Mouse (Mus musculus): ENCODE results near the gene Ccdc85c. TPM values are rescaled to one million over a fixed set of nuclear protein-coding genes. Genes with fewer than 3 reads are reported as not detected.

Ccdc85c gene
- polyA plus RNA-seq, 1 experiment, result 6.6 TPM

- Histone ChIP-seq H3K27me3 (ENCODE audit: control insufficient read depth, insufficient read depth, insufficient read length) (no peaks in the 10 kb centered on the region), H3ac (ENCODE audit: control insufficient read depth, insufficient read length) (no peak overlapping the region), H3K79me2 (ENCODE audit: control insufficient read depth, insufficient read depth) (peaks cover 92% of the 10 kb centered on the region), H3K4me2 (ENCODE audit: low read depth) (no peak overlapping the region), H3K36me3 (ENCODE audit: control insufficient read depth, insufficient read depth) (no peaks in the 10 kb centered on the region), H3K4me3 (no peak overlapping the region)
- no peak for TF ChIP-seq POLR2AphosphoS2 (IDR thresholded peaks at IDR 0.05; ENCODE audit: insufficient read length, low read depth)
- TF ChIP-seq E2F4 (IDR thresholded peaks at IDR 0.05; ENCODE audit: insufficient read depth), result no peak
- TF ChIP-seq SRF (IDR thresholded peaks at IDR 0.05; ENCODE audit: control insufficient read depth, insufficient read length, low read depth), result no peak
- no peak for TF ChIP-seq USF1 (IDR thresholded peaks at IDR 0.05; ENCODE audit: low read depth)
- TF ChIP-seq POLR2A (IDR thresholded peaks at IDR 0.05; ENCODE audit: insufficient read length, low read depth), result no peak
- no peak for TF ChIP-seq TCF3 (IDR thresholded peaks at IDR 0.05; ENCODE audit: insufficient read length, low read depth)
- no peak for TF ChIP-seq MYOD1 (IDR thresholded peaks at IDR 0.05; ENCODE audit: control insufficient read depth in 1 of 3, insufficient read length in 2 of 3, low read depth in 2 of 3)
- TF ChIP-seq TCF12 (IDR thresholded peaks at IDR 0.05; ENCODE audit: insufficient read depth, poor library complexity, severe bottlenecking), result no peak
- no peak for TF ChIP-seq CEBPB (IDR thresholded peaks at IDR 0.05; ENCODE audit: insufficient read depth, poor library complexity, severe bottlenecking)
- TF ChIP-seq REST (IDR thresholded peaks at IDR 0.05; ENCODE audit: insufficient read depth, insufficient read length), result no peak
- no peak for TF ChIP-seq MAX (IDR thresholded peaks at IDR 0.05; ENCODE audit: low read depth)
- no peak for TF ChIP-seq MYOG (IDR thresholded peaks at IDR 0.05; ENCODE audit: control insufficient read depth in 1 of 3, insufficient read depth in 1 of 3, insufficient read length in 2 of 3, low read depth in 2 of 3)
Measured at GRCm38 (mm10) chr12:108171336-108171735, 103.9 kb downstream of the Ccdc85c start.

- Histone ChIP-seq H3K4me2 (ENCODE audit: low read depth) (no peak overlapping the region), H3K4me3 (no peak overlapping the region), H3K79me2 (ENCODE audit: control insufficient read depth, insufficient read depth) (peaks cover 92% of the 10 kb centered on the region), H3K27me3 (ENCODE audit: control insufficient read depth, insufficient read depth, insufficient read length) (no peaks in the 10 kb centered on the region), H3ac (ENCODE audit: control insufficient read depth, insufficient read length) (no peak overlapping the region), H3K36me3 (ENCODE audit: control insufficient read depth, insufficient read depth) (no peaks in the 10 kb centered on the region)
- TF ChIP-seq POLR2A (IDR thresholded peaks at IDR 0.05; ENCODE audit: insufficient read length, low read depth) (no peak), REST (IDR thresholded peaks at IDR 0.05; ENCODE audit: insufficient read depth, insufficient read length) (no peak), TCF12 (IDR thresholded peaks at IDR 0.05; ENCODE audit: insufficient read depth, poor library complexity, severe bottlenecking) (no peak), MAX (IDR thresholded peaks at IDR 0.05; ENCODE audit: low read depth) (no peak), E2F4 (IDR thresholded peaks at IDR 0.05; ENCODE audit: insufficient read depth) (no peak), SRF (IDR thresholded peaks at IDR 0.05; ENCODE audit: control insufficient read depth, insufficient read length, low read depth) (no peak), MYOG (IDR thresholded peaks at IDR 0.05; ENCODE audit: control insufficient read depth in 1 of 3, insufficient read depth in 1 of 3, insufficient read length in 2 of 3, low read depth in 2 of 3) (no peak), CEBPB (IDR thresholded peaks at IDR 0.05; ENCODE audit: insufficient read depth, poor library complexity, severe bottlenecking) (no peak), MYOD1 (IDR thresholded peaks at IDR 0.05; ENCODE audit: control insufficient read depth in 1 of 3, insufficient read length in 2 of 3, low read depth in 2 of 3) (no peak), TCF3 (IDR thresholded peaks at IDR 0.05; ENCODE audit: insufficient read length, low read depth) (no peak), POLR2AphosphoS2 (IDR thresholded peaks at IDR 0.05; ENCODE audit: insufficient read length, low read depth) (no peak), USF1 (IDR thresholded peaks at IDR 0.05; ENCODE audit: low read depth) (no peak)
Measured at GRCm38 (mm10) chr12:108170467-108170866, 104.8 kb downstream of the Ccdc85c start.

GRCm38 (mm10) chr12:108168909-108169308 is 106.3 kb downstream of the Ccdc85c start:
- no peak overlapping the region for H3ac ChIP-seq (ENCODE audit: control insufficient read depth, insufficient read length)
- H3K4me3 ChIP-seq, result no peak overlapping the region
- TF ChIP-seq MYOD1 (IDR thresholded peaks at IDR 0.05; ENCODE audit: control insufficient read depth in 1 of 3, insufficient read length in 2 of 3, low read depth in 2 of 3) (no peak), TCF3 (IDR thresholded peaks at IDR 0.05; ENCODE audit: insufficient read length, low read depth) (no peak), POLR2AphosphoS2 (IDR thresholded peaks at IDR 0.05; ENCODE audit: insufficient read length, low read depth) (no peak), CEBPB (IDR thresholded peaks at IDR 0.05; ENCODE audit: insufficient read depth, poor library complexity, severe bottlenecking) (no peak), E2F4 (IDR thresholded peaks at IDR 0.05; ENCODE audit: insufficient read depth) (no peak), MYOG (IDR thresholded peaks at IDR 0.05; ENCODE audit: control insufficient read depth in 1 of 3, insufficient read depth in 1 of 3, insufficient read length in 2 of 3, low read depth in 2 of 3) (no peak), USF1 (IDR thresholded peaks at IDR 0.05; ENCODE audit: low read depth) (no peak), MAX (IDR thresholded peaks at IDR 0.05; ENCODE audit: low read depth) (no peak), POLR2A (IDR thresholded peaks at IDR 0.05; ENCODE audit: insufficient read length, low read depth) (no peak), SRF (IDR thresholded peaks at IDR 0.05; ENCODE audit: control insufficient read depth, insufficient read length, low read depth) (no peak), TCF12 (IDR thresholded peaks at IDR 0.05; ENCODE audit: insufficient read depth, poor library complexity, severe bottlenecking) (no peak), REST (IDR thresholded peaks at IDR 0.05; ENCODE audit: insufficient read depth, insufficient read length) (no peak)
- H3K79me2 ChIP-seq (ENCODE audit: control insufficient read depth, insufficient read depth), result peaks cover 81% of the 10 kb centered on the region
- no peaks in the 10 kb centered on the region for H3K27me3 ChIP-seq (ENCODE audit: control insufficient read depth, insufficient read depth, insufficient read length)
- no peaks in the 10 kb centered on the region for H3K36me3 ChIP-seq (ENCODE audit: control insufficient read depth, insufficient read depth)
- H3K4me2 ChIP-seq (ENCODE audit: low read depth), result no peak overlapping the region

GRCm38 (mm10) chr12:108163706-108164105 is 111.5 kb downstream of the Ccdc85c start:
- Histone ChIP-seq H3ac (ENCODE audit: control insufficient read depth, insufficient read length) (no peak overlapping the region), H3K4me3 (no peak overlapping the region), H3K79me2 (ENCODE audit: control insufficient read depth, insufficient read depth) (peaks cover 32% of the 10 kb centered on the region), H3K4me2 (ENCODE audit: low read depth) (no peak overlapping the region), H3K36me3 (ENCODE audit: control insufficient read depth, insufficient read depth) (peaks cover 13% of the 10 kb centered on the region), H3K27me3 (ENCODE audit: control insufficient read depth, insufficient read depth, insufficient read length) (no peaks in the 10 kb centered on the region)
- TF ChIP-seq SRF (IDR thresholded peaks at IDR 0.05; ENCODE audit: control insufficient read depth, insufficient read length, low read depth) (no peak), CEBPB (IDR thresholded peaks at IDR 0.05; ENCODE audit: insufficient read depth, poor library complexity, severe bottlenecking) (no peak), REST (IDR thresholded peaks at IDR 0.05; ENCODE audit: insufficient read depth, insufficient read length) (no peak), TCF3 (IDR thresholded peaks at IDR 0.05; ENCODE audit: insufficient read length, low read depth) (no peak), E2F4 (IDR thresholded peaks at IDR 0.05; ENCODE audit: insufficient read depth) (no peak), TCF12 (IDR thresholded peaks at IDR 0.05; ENCODE audit: insufficient read depth, poor library complexity, severe bottlenecking) (no peak), POLR2A (IDR thresholded peaks at IDR 0.05; ENCODE audit: insufficient read length, low read depth) (no peak), MYOD1 (IDR thresholded peaks at IDR 0.05; ENCODE audit: control insufficient read depth in 1 of 3, insufficient read length in 2 of 3, low read depth in 2 of 3) (no peak), USF1 (IDR thresholded peaks at IDR 0.05; ENCODE audit: low read depth) (no peak), MAX (IDR thresholded peaks at IDR 0.05; ENCODE audit: low read depth) (no peak), POLR2AphosphoS2 (IDR thresholded peaks at IDR 0.05; ENCODE audit: insufficient read length, low read depth) (no peak), MYOG (IDR thresholded peaks at IDR 0.05; ENCODE audit: control insufficient read depth in 1 of 3, insufficient read depth in 1 of 3, insufficient read length in 2 of 3, low read depth in 2 of 3) (no peak)

All from myocyte (in vitro differentiated cells).